Comparison of ENCODE assay signal across 25 mouse cellular contexts in the genomic region with DNA sequence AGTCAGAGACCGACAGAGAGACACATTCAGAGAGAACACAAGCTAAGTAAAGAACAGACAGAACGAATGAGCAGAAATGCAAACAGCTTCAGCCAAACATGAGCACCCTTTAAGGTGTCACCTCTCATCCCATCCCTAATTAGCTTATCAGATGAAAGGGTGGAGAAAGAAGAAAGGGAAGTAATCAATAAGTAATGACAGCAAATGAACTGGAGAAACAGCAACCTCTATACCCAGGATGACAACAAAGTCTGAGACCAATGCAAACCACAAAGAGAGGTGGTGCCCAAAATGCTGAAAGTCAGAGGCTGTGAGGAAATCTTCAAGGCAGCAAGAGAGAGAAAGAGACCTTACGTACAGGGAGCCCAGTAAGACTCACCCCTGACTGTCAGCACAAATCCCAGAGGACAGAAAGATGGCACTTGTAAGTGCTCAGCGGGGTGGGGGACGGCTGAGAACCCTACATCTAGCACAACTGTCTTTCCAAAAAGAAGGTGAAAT. TPM values are rescaled to one million over a fixed set of nuclear protein-coding genes. Genes with fewer than 3 reads are reported as not detected.
DNase-seq lines count a peak whose midpoint lies in the region; ATAC-seq and TF ChIP-seq lines count a peak whose summit lies in the region.
"Had no signal": no experiment of that assay in that cellular context is flagged by ENCODE, and none has a peak within 500 bp of the region (broad histone marks: within the 10 kb centered on the region; RNA-seq: fewer than 3 reads in every experiment).

No protein-coding gene starts in this region.

- no peaks in the 10 kb centered on the region for H3K9me3 ChIP-seq in heart, postnatal 0 days (replicated peaks; ENCODE audit: control insufficient read depth, low read length)
- no peaks in the 10 kb centered on the region for H3K9me3 ChIP-seq in stomach, embryonic 15.5 days
- no peaks in the 10 kb centered on the region for H3K9me3 ChIP-seq in stomach, postnatal 0 days (ENCODE audit: control insufficient read depth, low read length)
- H3K9me3 ChIP-seq in neural tube, embryonic 15.5 days (replicated peaks) = no peaks in the 10 kb centered on the region
- H3K9me3 ChIP-seq: heart, embryonic 10.5 days; heart, embryonic 15.5 days; hindbrain, embryonic 15.5 days; intestine, embryonic 15.5 days; liver, embryonic 12.5 days; midbrain, embryonic 10.5 days; midbrain, embryonic 15.5 days; neural tube, embryonic 12.5 days had no signal

- H3K4me3 ChIP-seq in heart, postnatal 0 days (ENCODE audit: low read depth, low read length) = no peak overlapping the region
- no peak overlapping the region for H3K4me3 ChIP-seq in stomach, embryonic 15.5 days (replicated peaks)
- H3K4me3 ChIP-seq in stomach, postnatal 0 days (ENCODE audit: low read depth, low read length) = no peak overlapping the region
- H3K4me3 ChIP-seq in brown adipose tissue, adult 24 weeks (ENCODE audit: insufficient read depth, low read depth, low read length) = no peak overlapping the region
- no peak overlapping the region for H3K4me3 ChIP-seq in olfactory bulb, adult 2 months (ENCODE audit: insufficient read depth, low read depth, low read length)
- no peak overlapping the region for H3K4me3 ChIP-seq in neural tube, embryonic 15.5 days (replicated peaks)
- H3K4me3 ChIP-seq: heart, embryonic 10.5 days; heart, embryonic 15.5 days; hindbrain, embryonic 15.5 days; intestine, embryonic 15.5 days; liver, embryonic 12.5 days; midbrain, embryonic 10.5 days; midbrain, embryonic 15.5 days; neural tube, embryonic 12.5 days had no signal

- no peak overlapping the region for H3K9ac ChIP-seq in heart, postnatal 0 days (replicated peaks; ENCODE audit: low read depth, low read length)
- H3K9ac ChIP-seq in stomach, embryonic 15.5 days = no peak overlapping the region
- no peak overlapping the region for H3K9ac ChIP-seq in stomach, postnatal 0 days (ENCODE audit: low read length)
- no peak overlapping the region for H3K9ac ChIP-seq in neural tube, embryonic 15.5 days (replicated peaks)
- H3K9ac ChIP-seq: heart, embryonic 15.5 days; hindbrain, embryonic 15.5 days; intestine, embryonic 15.5 days; liver, embryonic 12.5 days; liver, postnatal 0 days; midbrain, embryonic 15.5 days; neural tube, embryonic 12.5 days had no signal

- H3K36me3 ChIP-seq in heart, postnatal 0 days (replicated peaks; ENCODE audit: control insufficient read depth, insufficient read depth, low read length) = no peaks in the 10 kb centered on the region
- no peaks in the 10 kb centered on the region for H3K36me3 ChIP-seq in stomach, embryonic 15.5 days
- H3K36me3 ChIP-seq in stomach, postnatal 0 days (ENCODE audit: control insufficient read depth, insufficient read depth, low read length) = no peaks in the 10 kb centered on the region
- H3K36me3 ChIP-seq in neural tube, embryonic 15.5 days = no peaks in the 10 kb centered on the region
- H3K36me3 ChIP-seq: heart, embryonic 10.5 days; heart, embryonic 15.5 days; hindbrain, embryonic 15.5 days; intestine, embryonic 15.5 days; liver, embryonic 12.5 days; midbrain, embryonic 10.5 days; midbrain, embryonic 15.5 days; neural tube, embryonic 12.5 days had no signal

- no peaks in the 10 kb centered on the region for H3K4me1 ChIP-seq in heart, postnatal 0 days (ENCODE audit: control insufficient read depth, insufficient read depth)
- H3K4me1 ChIP-seq in stomach, embryonic 15.5 days = peaks cover 9% of the 10 kb centered on the region; the same call in 1 of the 2 replicates
- peaks cover 3% of the 10 kb centered on the region; the same call in 1 of the 2 replicates for H3K4me1 ChIP-seq in stomach, postnatal 0 days (replicated peaks; ENCODE audit: control insufficient read depth, insufficient read depth)
- H3K4me1 ChIP-seq in brown adipose tissue, adult 24 weeks (ENCODE audit: control insufficient read depth, insufficient read depth, insufficient read length, low read length) = peaks cover 41% of the 10 kb centered on the region
- peaks cover 15% of the 10 kb centered on the region; the same call in 1 of the 2 replicates for H3K4me1 ChIP-seq in olfactory bulb, adult 2 months (ENCODE audit: control insufficient read depth, insufficient read depth, low read length)
- H3K4me1 ChIP-seq in neural tube, embryonic 15.5 days = no peaks in the 10 kb centered on the region
- H3K4me1 ChIP-seq: heart, embryonic 10.5 days; hindbrain, embryonic 15.5 days; liver, embryonic 12.5 days; midbrain, embryonic 10.5 days; midbrain, embryonic 15.5 days; neural tube, embryonic 12.5 days had no signal

- H3K27me3 ChIP-seq in heart, postnatal 0 days (ENCODE audit: control insufficient read depth, insufficient read depth, low read length) = no peaks in the 10 kb centered on the region
- no peaks in the 10 kb centered on the region for H3K27me3 ChIP-seq in stomach, embryonic 15.5 days (replicated peaks)
- H3K27me3 ChIP-seq in stomach, postnatal 0 days (ENCODE audit: control insufficient read depth, insufficient read depth, low read length) = no peaks in the 10 kb centered on the region
- H3K27me3 ChIP-seq in neural tube, embryonic 15.5 days (replicated peaks) = no peaks in the 10 kb centered on the region
- H3K27me3 ChIP-seq: heart, embryonic 15.5 days; hindbrain, embryonic 15.5 days; intestine, embryonic 15.5 days; midbrain, embryonic 15.5 days; neural tube, embryonic 12.5 days had no signal

- TF ChIP-seq CTCF in heart, postnatal 0 days (IDR thresholded peaks at IDR 0.05; ENCODE audit: low read depth) = no peak
- no peak for TF ChIP-seq CTCF in stomach, postnatal 0 days (IDR thresholded peaks at IDR 0.05; ENCODE audit: low read depth)
- TF ChIP-seq CTCF in olfactory bulb, adult 2 months (IDR thresholded peaks at IDR 0.05; ENCODE audit: insufficient read depth, low read depth, low read length) = no peak

- no peak overlapping the region for H3K4me2 ChIP-seq in heart, postnatal 0 days (ENCODE audit: low read depth, low read length)
- no peak overlapping the region for H3K4me2 ChIP-seq in stomach, embryonic 15.5 days
- H3K4me2 ChIP-seq in stomach, postnatal 0 days (replicated peaks; ENCODE audit: low read depth) = no peak overlapping the region
- no peak overlapping the region for H3K4me2 ChIP-seq in neural tube, embryonic 15.5 days
- H3K4me2 ChIP-seq: heart, embryonic 15.5 days; hindbrain, embryonic 15.5 days; intestine, embryonic 15.5 days; liver, embryonic 12.5 days; midbrain, embryonic 15.5 days; neural tube, embryonic 12.5 days had no signal

- H3K27ac ChIP-seq in heart, postnatal 0 days (ENCODE audit: low read depth) = 0 out of 2 replicates have a peak overlapping the region, but pooled peaks have one; percentile 33
- H3K27ac ChIP-seq in stomach, embryonic 15.5 days = 0 out of 2 replicates have a peak overlapping the region, but pooled peaks have one; percentile 65
- no peak overlapping the region for H3K27ac ChIP-seq in stomach, postnatal 0 days (replicated peaks)
- H3K27ac ChIP-seq in brown adipose tissue, adult 24 weeks (replicated peaks; ENCODE audit: low read depth, low read length) = peak overlapping the region; percentile 74
- peak overlapping the region; percentile 83 for H3K27ac ChIP-seq in olfactory bulb, adult 2 months (ENCODE audit: insufficient read depth, low read depth, low read length)
- no peak overlapping the region for H3K27ac ChIP-seq in neural tube, embryonic 15.5 days (replicated peaks)
- H3K27ac ChIP-seq: heart, embryonic 10.5 days; hindbrain, embryonic 15.5 days; intestine, embryonic 15.5 days; liver, embryonic 12.5 days; midbrain, embryonic 10.5 days; midbrain, embryonic 15.5 days; neural tube, embryonic 12.5 days had no signal

- no peak for TF ChIP-seq EP300 in heart, postnatal 0 days (IDR thresholded peaks at IDR 0.05; ENCODE audit: low read depth)
- TF ChIP-seq EP300 in stomach, postnatal 0 days (optimal IDR thresholded peaks at IDR 0.05) = no peak

- WGBS in heart, postnatal 0 days = 81% methylated on average over 5 of the region's 5 CpGs
- WGBS in stomach, embryonic 15.5 days = 65% methylated on average over 5 of the region's 5 CpGs
- whole genome bisulfite sequencing in stomach, postnatal 0 days = 63% methylated on average over 5 of the region's 5 CpGs
- WGBS in olfactory bulb, adult 2 months = 79% methylated on average over 5 of the region's 5 CpGs
- 82% methylated on average over 5 of the region's 5 CpGs for WGBS in neural tube, embryonic 15.5 days

- ATAC-seq in heart, postnatal 0 days (ENCODE audit: insufficient read depth, low read depth) = no peak
- ATAC-seq in stomach, embryonic 15.5 days (ENCODE audit: insufficient read depth, low FRiP score, low read depth) = no peak
- ATAC-seq in stomach, postnatal 0 days (ENCODE audit: low FRiP score, low TSS enrichment) = no peak
- no peak for ATAC-seq in neural tube, embryonic 15.5 days (ENCODE audit: low FRiP score)
- ATAC-seq: forebrain, embryonic 16.5 days; liver, embryonic 12.5 days; liver, postnatal 0 days; midbrain, embryonic 15.5 days had no signal

- intact Hi-C loops in heart, postnatal 36 days (cut with DNase I) = no loop called here

- no peak for TF ChIP-seq POLR2A in olfactory bulb, adult 2 months (IDR thresholded peaks at IDR 0.05; ENCODE audit: insufficient read depth, low read depth, low read length)

- no peak for DNase-seq in heart, postnatal 0 days (ENCODE audit: low spot score)
- DNase-seq in heart, postnatal 36 days = no peak
- DNase-seq in stomach, postnatal 0 days (ENCODE audit: low spot score) = no peak
- no peak for DNase-seq in right cerebral cortex, adult 18-20 months
- DNase-seq: adrenal gland, adult 8-10 months; cerebellum, adult 8-10 months; cerebellum, postnatal 25 days; kidney, adult 2 months; kidney, postnatal 36 days; liver, postnatal 0 days had no signal

RNA-seq across cellular contexts. Expression of a gene that starts 7.7 kb away (rescaled TPM):
- total RNA-seq in heart, postnatal 0 days (2014; rRNA removed; ENCODE audit: low replicate concordance) = 4.3 and 10.1 TPM in 2 replicates
- polyA plus RNA-seq in heart, postnatal 0 days (2015; fragmentation: Nextera tagmentation; extraction: Ambion mirVana) = 10.3 and 11.0 TPM in 2 replicates
- 10 to 100 TPM; 11.5 to 15.0 TPM for total RNA-seq in heart, postnatal 36 days (2021)
- 8.8 and 9.3 TPM in 2 replicates for polyA plus RNA-seq in stomach, embryonic 15.5 days (2015; fragmentation: Nextera tagmentation; extraction: Ambion mirVana)
- polyA plus RNA-seq in stomach, postnatal 0 days (2015; fragmentation: Nextera tagmentation; extraction: Ambion mirVana) = 4.6 and 4.9 TPM in 2 replicates
- polyA plus RNA-seq in brown adipose tissue, adult 24 weeks (2012; ENCODE audit: insufficient read depth, insufficient read length, missing spikeins) = 5.8 and 8.6 TPM in 2 replicates
- not detected in 2 replicates for polyA plus RNA-seq in olfactory bulb, adult 2 months (2012; ENCODE audit: insufficient read depth, insufficient read length, low replicate concordance, missing spikeins)
- 9.4 and 14.4 TPM in 2 replicates for polyA plus RNA-seq in neural tube, embryonic 15.5 days (2015; fragmentation: Nextera tagmentation; extraction: Ambion mirVana)

RNA-seq across cellular contexts. Expression of a gene that starts 38.5 kb away (rescaled TPM):
- total RNA-seq in heart, postnatal 0 days (2014; rRNA removed; ENCODE audit: low replicate concordance) = 0.62 and 2.6 TPM in 2 replicates
- 0.15 and 0.18 TPM in 2 replicates for polyA plus RNA-seq in heart, postnatal 0 days (2015; fragmentation: Nextera tagmentation; extraction: Ambion mirVana)
- total RNA-seq in heart, postnatal 36 days (2021) = under 1 TPM; 0.11 to 0.16 TPM
- 5.5 and 5.9 TPM in 2 replicates for polyA plus RNA-seq in stomach, embryonic 15.5 days (2015; fragmentation: Nextera tagmentation; extraction: Ambion mirVana)
- 4.5 and 4.9 TPM in 2 replicates for polyA plus RNA-seq in stomach, postnatal 0 days (2015; fragmentation: Nextera tagmentation; extraction: Ambion mirVana)
- polyA plus RNA-seq in brown adipose tissue, adult 24 weeks (2012; ENCODE audit: insufficient read depth, insufficient read length, missing spikeins) = 0.63 and 1.1 TPM in 2 replicates
- polyA plus RNA-seq in olfactory bulb, adult 2 months (2012; ENCODE audit: insufficient read depth, insufficient read length, low replicate concordance, missing spikeins) = not detected in 2 replicates
- polyA plus RNA-seq in neural tube, embryonic 15.5 days (2015; fragmentation: Nextera tagmentation; extraction: Ambion mirVana) = 0.27 and 1.1 TPM in 2 replicates
- total RNA-seq: layer of hippocampus, postnatal 36 days; megakaryocyte progenitor cell, adult 5-6 weeks had no signal

Comparison
In these comparisons a context has a peak if more than half of its experiments do, and no peak if none do; other contexts are left out.
1. H3K27ac ChIP-seq: peak in heart, postnatal 0 days (single experiment), stomach, embryonic 15.5 days (single experiment), brown adipose tissue, adult 24 weeks (single experiment) and olfactory bulb, adult 2 months (single experiment); none in stomach, postnatal 0 days (single experiment) and neural tube, embryonic 15.5 days (single experiment).